Mouse (Mus musculus) stomach, embryonic 16.5 days (tissue): ENCODE measurements around the gene Synj2. TPM values are rescaled to one million over a fixed set of nuclear protein-coding genes. Genes with fewer than 3 reads are reported as not detected.
A peak's percentile ranks its signal among the peaks of the same experiment; 100 is the strongest.
"Not testable (repeated sequence)": the region's sequence is repeated elsewhere in the genome, so short reads cannot be mapped to it uniquely, and the experiment has no call there.

Experiments used
- ATAC-seq: fragments of 200-750 bp; cut with Nextera tagmentation; 2 replicates; pipeline ENCODE4 v1.8.0; 2017; ENCODE audit warnings: moderate number of reproducible peaks, moderate TSS enrichment; ENCODE audit not compliant: insufficient read depth, low FRiP score
- H3K27ac ChIP-seq: fragments of 300-500 bp; sonication (generic); 2 replicates; pipeline ENCODE4 v1.5.1; 2014; ENCODE audit warnings: low read length
- H3K27me3 ChIP-seq: fragments of 300-500 bp; sonication (generic); 2 replicates; pipeline ENCODE4 v1.6.1; 2014; ENCODE audit warnings: low read length, control low read depth, mixed read lengths; ENCODE audit not compliant: control insufficient read depth, insufficient read depth
- H3K36me3 ChIP-seq: fragments of 300-500 bp; sonication (generic); 2 replicates; pipeline ENCODE4 v1.6.1; 2014; ENCODE audit warnings: low read length; ENCODE audit not compliant: control insufficient read depth, insufficient read depth
- H3K4me1 ChIP-seq: fragments of 300-500 bp; sonication (generic); 2 replicates; pipeline ENCODE4 v1.6.1; 2014; ENCODE audit warnings: low read length, control low read depth, mixed read lengths; ENCODE audit not compliant: control insufficient read depth, insufficient read depth
- H3K4me2 ChIP-seq: fragments of 300-500 bp; sonication (generic); 2 replicates; pipeline ENCODE4 v1.6.1; 2014; ENCODE audit warnings: low read depth, low read length, mixed read lengths
- H3K4me3 ChIP-seq: fragments of 300-500 bp; sonication (generic); replicated peaks from 2 replicates; pipeline ENCODE4 v1.5.1; 2014; ENCODE audit warnings: mild to moderate bottlenecking, low read length
- H3K9ac ChIP-seq: fragments of 300-500 bp; sonication (generic); 2 replicates; pipeline ENCODE4 v1.6.1; 2014; ENCODE audit warnings: low read length
- H3K9me3 ChIP-seq: fragments of 300-500 bp; sonication (generic); replicated peaks from 2 replicates; pipeline ENCODE4 v1.6.1; 2016; ENCODE audit warnings: low read length, control low read depth; ENCODE audit not compliant: control insufficient read depth
- WGBS: fragments of 180-500 bp; shearing (Covaris S2); extraction: QIAGEN DNeasy Blood & Tissue Kit; methylation state at CpG from one replicate; pipeline ENCODE4 v1.1.7; 2014; 5-methylcytosine and 5-hydroxymethylcytosine counted together
- polyA plus RNA-seq: library from polyadenylated mRNA; unstranded; fragments of >200 nt; fragmentation: Nextera tagmentation; extraction: Ambion mirVana; gene quantifications from 2 replicates; pipeline ENCODE4 v1.2.1, GENCODE M21; 2015

Gene Synj2
- polyA plus RNA-seq, 1 experiment from 2014 or later, result 6.7 TPM

DNA sequence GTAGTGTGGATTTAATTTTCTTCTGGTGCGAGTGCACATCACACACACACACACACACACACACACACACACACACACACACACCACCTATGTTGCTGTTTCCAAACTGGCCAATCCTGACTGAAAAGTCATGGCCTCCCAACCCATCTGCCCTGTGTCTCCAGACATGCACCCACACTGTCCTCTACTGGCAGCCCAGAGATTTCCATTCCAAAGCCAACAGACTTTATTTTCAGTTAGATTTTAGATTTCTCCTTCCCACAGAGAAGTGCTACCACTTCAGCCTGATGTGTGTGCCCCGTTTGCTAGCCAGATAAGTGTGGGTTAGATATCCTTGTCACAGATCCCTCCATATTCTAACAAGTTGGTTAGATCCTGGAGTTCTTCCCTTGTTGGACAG lies 78.7 kb downstream of the Synj2 start:
- no peaks in the 10 kb centered on the region for H3K9me3 ChIP-seq
- no peaks in the 10 kb centered on the region for H3K27me3 ChIP-seq
- ATAC-seq, result no peak
- H3K4me1 ChIP-seq, result peaks cover 7% of the 10 kb centered on the region
- WGBS, result 50% methylated on average over 2 of the region's 2 CpGs
- H3K9ac ChIP-seq, result no peak overlapping the region
- H3K4me3 ChIP-seq, result no peak overlapping the region
- H3K27ac ChIP-seq, result no peak overlapping the region
- H3K36me3 ChIP-seq, result no peaks in the 10 kb centered on the region
- H3K4me2 ChIP-seq, result no peak overlapping the region

DNA sequence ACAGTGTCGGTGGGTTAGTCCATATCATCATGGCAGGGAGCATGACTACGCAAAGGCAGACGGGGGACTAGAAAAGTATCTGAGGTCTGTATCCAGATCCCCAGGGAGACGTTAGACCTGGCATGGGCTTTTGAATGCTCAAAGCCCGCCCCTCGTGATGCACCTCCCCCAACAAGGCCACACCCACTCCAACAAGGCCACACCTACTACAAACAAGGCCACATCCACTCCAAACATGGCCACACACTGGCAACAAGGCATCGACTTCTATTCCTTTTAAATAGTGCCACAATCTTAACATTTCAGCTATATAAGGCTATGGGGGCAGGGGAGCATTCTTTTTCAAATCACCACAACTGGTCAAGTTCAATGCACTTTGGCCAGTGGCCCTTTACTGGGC lies 79.6 kb downstream of the Synj2 start:
- Histone ChIP-seq H3K27me3 (no peaks in the 10 kb centered on the region), H3K4me1 (peaks cover 7% of the 10 kb centered on the region), H3K9me3 (no peaks in the 10 kb centered on the region), H3K27ac (no peak overlapping the region), H3K4me2 (no peak overlapping the region), H3K9ac (no peak overlapping the region), H3K4me3 (no peak overlapping the region), H3K36me3 (no peaks in the 10 kb centered on the region)
- ATAC-seq, result no peak
- WGBS, result 62% methylated on average over 7 of the region's 7 CpGs

DNA sequence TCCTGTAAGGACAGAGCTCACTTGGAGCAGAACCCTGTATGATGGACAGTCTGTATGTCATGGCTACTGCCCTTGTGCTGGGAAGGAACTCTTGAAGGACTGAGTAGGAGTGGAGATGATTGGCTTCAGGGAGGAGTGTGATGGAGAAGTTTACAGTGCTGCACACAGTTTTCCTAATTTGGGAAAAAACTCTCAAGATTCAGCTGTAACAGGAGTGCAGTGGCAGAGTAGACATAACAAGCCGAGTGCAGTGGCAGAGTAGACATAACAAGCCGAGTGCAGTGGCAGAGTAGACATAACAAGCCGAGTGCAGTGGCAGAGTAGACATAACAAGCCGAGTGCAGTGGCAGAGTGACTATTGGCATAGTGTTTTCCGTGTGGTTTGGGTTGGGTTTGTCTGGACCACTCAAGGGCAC lies 80.3 kb downstream of the Synj2 start:
- not testable (repeated sequence) for H3K27me3 ChIP-seq, H3K4me3 ChIP-seq, H3K9me3 ChIP-seq, H3K9ac ChIP-seq, H3K27ac ChIP-seq, H3K4me2 ChIP-seq, ATAC-seq, H3K4me1 ChIP-seq, H3K36me3 ChIP-seq
- 53% methylated on average over 5 of the region's 5 CpGs for WGBS

DNA sequence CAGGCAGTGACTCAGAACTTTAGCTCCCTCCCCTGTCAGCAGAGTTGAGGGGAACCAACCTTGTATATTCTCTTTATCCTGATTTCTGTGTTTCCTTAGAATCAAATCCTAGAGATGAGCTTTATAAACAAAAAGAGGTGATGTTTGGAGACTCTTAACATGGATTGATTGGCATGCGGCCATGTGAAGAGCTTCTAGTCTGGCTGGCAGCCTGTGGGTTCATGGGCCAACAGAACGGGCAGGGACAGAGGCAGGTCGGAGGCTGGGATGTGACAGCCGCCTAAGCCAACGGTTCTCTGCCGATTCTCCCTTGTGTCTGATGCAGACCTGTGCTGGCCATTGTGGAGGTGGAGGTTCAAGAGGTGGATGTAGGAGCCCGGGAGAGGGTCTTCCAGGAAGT lies 84.8 kb downstream of the Synj2 start:
- ATAC-seq, result no peak
- Histone ChIP-seq H3K36me3 (peaks cover 6% of the 10 kb centered on the region), H3K4me3 (no peak overlapping the region), H3K27me3 (no peaks in the 10 kb centered on the region), H3K9ac (no peak overlapping the region), H3K4me1 (no peaks in the 10 kb centered on the region), H3K27ac (no peak overlapping the region), H3K9me3 (no peaks in the 10 kb centered on the region), H3K4me2 (no peak overlapping the region)
- WGBS, result 83% methylated on average over 7 of the region's 7 CpGs

DNA sequence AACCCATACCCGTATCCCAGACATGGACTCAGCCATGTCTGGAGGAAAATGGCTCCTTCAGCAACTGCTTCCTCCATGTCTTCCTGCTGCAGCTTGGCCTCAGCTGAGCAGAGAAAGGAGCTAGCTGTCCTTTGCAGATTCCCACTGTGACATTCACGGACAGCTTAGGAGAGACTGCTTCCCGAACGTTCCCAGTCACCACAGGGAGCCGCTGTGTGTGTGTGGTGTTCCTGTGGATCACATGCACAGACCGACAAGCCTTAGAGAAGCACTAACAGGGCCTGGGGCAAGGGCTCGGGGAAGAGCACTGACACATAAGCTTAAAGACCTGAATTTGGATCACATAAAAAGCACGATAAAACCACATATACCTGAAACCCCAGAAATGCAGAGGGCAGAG lies 94.6 kb downstream of the Synj2 start:
- Histone ChIP-seq H3K36me3 (no peaks in the 10 kb centered on the region), H3K4me3 (no peak overlapping the region), H3K9me3 (no peaks in the 10 kb centered on the region), H3K27ac (no peak overlapping the region), H3K4me2 (no peak overlapping the region), H3K9ac (no peak overlapping the region), H3K27me3 (no peaks in the 10 kb centered on the region), H3K4me1 (no peaks in the 10 kb centered on the region)
- no peak for ATAC-seq
- 69% methylated on average over 8 of the region's 8 CpGs for WGBS

DNA sequence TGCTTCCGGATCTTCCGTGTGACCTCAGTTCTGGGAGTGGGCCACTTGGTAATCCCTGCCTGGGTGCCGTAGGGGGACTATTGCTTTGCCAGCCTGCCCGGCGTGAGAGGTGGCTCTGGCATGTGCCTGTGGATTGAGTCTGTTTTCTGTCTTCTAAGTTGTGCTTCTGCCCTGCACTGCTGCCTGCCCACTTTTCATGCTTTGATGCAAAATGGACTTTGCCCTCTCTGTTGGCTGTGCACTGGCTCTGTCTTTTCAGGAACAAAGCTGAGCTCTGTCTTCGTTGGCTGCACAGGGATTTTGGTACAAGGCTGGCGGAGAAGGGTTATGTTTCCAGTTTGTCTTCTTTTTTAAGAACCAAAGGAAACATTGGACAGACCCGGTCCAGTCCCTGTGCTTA lies 95.4 kb downstream of the Synj2 start:
- H3K27ac ChIP-seq, result peak overlapping the region; percentile 2
- no peaks in the 10 kb centered on the region for H3K4me1 ChIP-seq
- no peak overlapping the region for H3K9ac ChIP-seq
- H3K9me3 ChIP-seq, result no peaks in the 10 kb centered on the region
- 69% methylated on average over 8 of the region's 8 CpGs for WGBS
- no peaks in the 10 kb centered on the region for H3K36me3 ChIP-seq
- ATAC-seq, result peak; percentile 57; the same call in 1 of the 2 replicates
- no peaks in the 10 kb centered on the region for H3K27me3 ChIP-seq
- H3K4me2 ChIP-seq, result no peak overlapping the region
- no peak overlapping the region for H3K4me3 ChIP-seq

DNA sequence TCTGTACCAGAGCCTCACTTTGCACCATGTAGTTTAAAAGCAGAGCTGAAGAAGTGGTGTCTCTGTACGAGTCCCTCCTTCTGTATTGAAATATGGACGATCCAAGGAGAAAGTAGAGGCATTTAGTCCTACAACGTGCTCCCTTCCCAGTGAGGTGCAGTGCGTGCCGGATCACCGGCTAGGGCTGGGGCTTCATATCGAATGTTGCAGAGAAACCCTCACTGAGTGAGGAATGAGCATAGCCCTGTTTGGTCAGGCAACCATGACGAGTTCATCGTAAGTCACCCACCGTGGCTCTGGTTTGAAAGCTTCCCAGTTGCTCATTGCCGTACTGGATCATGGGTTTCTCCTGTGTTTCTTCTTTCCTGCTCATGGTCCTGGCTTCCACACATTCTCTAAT lies 95.8 kb downstream of the Synj2 start:
- Histone ChIP-seq H3K27ac (peak overlapping the region; percentile 2; the same call in 1 of the 2 replicates), H3K4me3 (no peak overlapping the region), H3K27me3 (no peaks in the 10 kb centered on the region), H3K4me1 (no peaks in the 10 kb centered on the region), H3K9me3 (no peaks in the 10 kb centered on the region), H3K4me2 (no peak overlapping the region), H3K9ac (no peak overlapping the region), H3K36me3 (no peaks in the 10 kb centered on the region)
- 91% methylated on average over 11 of the region's 11 CpGs for WGBS
- ATAC-seq, result no peak

DNA sequence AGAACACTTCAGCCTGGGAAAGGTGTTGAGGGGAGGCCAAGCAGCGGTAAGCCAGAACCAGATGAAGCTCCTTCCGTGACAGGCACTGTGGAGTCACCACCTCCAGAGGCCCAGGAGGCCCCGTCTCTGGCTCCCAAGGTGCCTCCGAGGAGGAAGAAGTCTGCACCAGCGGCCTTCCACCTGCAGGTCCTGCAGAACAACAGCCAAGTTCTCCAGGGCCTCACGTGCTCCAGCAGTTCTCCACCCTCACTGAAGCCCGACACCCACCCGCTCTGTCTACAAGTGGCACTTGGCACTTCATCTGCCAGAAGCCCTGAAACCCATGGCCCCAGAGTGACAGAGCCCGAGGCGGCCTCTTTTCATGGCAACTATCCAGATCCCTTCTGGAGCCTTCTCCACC lies 96.4 kb downstream of the Synj2 start:
- WGBS, result 86% methylated on average over 10 of the region's 10 CpGs

DNA sequence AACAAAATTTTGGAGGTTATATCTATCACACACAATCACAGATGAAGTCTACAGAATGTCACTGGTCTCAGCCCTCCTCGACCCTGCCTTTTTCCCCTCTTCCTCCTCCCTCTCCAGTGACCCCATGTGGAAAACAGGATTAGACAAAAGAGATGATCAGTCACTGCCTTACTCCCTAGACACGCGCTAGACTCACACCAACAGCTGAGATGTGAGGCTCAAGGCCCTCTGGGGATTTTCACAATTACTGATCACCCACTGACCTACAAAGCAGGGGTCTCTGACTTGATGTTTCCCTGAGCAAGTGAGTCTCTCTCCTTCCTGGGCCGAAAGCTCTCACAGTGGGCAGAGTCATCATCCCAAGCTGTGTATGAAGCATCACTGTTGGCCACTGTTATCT lies 111.7 kb downstream of the Synj2 start:
- Histone ChIP-seq H3K27ac (no peak overlapping the region), H3K4me3 (no peak overlapping the region), H3K4me2 (no peak overlapping the region), H3K9ac (no peak overlapping the region), H3K27me3 (no peaks in the 10 kb centered on the region), H3K9me3 (no peaks in the 10 kb centered on the region), H3K36me3 (0 out of 2 replicates have a peak, but pooled peaks cover 3% of the 10 kb centered on the region), H3K4me1 (no peaks in the 10 kb centered on the region)
- WGBS, result 78% methylated on average over 4 of the region's 4 CpGs
- no peak for ATAC-seq

More for the DNA sequence above, 96.4 kb downstream of the Synj2 start:
- Histone ChIP-seq H3K9ac (no peak overlapping the region), H3K4me1 (no peaks in the 10 kb centered on the region), H3K36me3 (no peaks in the 10 kb centered on the region), H3K4me3 (no peak overlapping the region), H3K27ac (no peak overlapping the region), H3K4me2 (no peak overlapping the region), H3K9me3 (no peaks in the 10 kb centered on the region), H3K27me3 (no peaks in the 10 kb centered on the region)
- no peak for ATAC-seq

DNA sequence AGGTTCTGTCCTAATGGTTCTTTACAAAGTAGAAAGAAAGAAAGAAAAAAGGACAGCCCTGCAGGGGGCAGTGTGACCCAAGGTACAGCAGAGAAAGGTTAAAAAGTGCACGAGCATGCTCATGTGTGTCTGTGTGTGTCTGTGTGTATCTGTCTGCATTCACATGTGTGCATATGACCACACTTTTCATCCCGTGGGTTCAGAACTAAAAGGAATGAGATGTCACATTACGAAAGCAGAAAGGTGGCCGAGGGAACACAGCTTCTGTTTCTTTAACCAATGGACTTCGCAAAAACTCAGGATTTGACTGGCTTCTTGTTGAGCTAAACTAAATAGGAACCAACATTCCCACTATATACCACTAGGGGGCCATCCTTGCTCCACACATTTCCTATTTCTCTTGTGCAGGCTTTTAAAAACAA lies 113.9 kb downstream of the Synj2 start:
- no peak overlapping the region for H3K4me2 ChIP-seq
- no peak overlapping the region for H3K9ac ChIP-seq
- H3K36me3 ChIP-seq, result 0 out of 2 replicates have a peak, but pooled peaks cover 3% of the 10 kb centered on the region
- no peak overlapping the region for H3K4me3 ChIP-seq
- H3K4me1 ChIP-seq, result no peaks in the 10 kb centered on the region
- WGBS, result 18% methylated on average over 5 of the region's 5 CpGs
- no peak overlapping the region for H3K27ac ChIP-seq
- no peaks in the 10 kb centered on the region for H3K9me3 ChIP-seq
- no peak for ATAC-seq
- H3K27me3 ChIP-seq, result no peaks in the 10 kb centered on the region
